Mouse (Mus musculus) skeletal muscle tissue, adult 2 months (tissue): ENCODE results near the gene Lsr.
"Not testable (repeated sequence)": the region's sequence is repeated elsewhere in the genome, so short reads cannot be mapped to it uniquely, and the experiment has no call there.

Experiments used
- DNase-seq: peaks from one replicate; pipeline ENCODE4 v3.0.0-alpha.2; 2012; ENCODE audit warnings: low read depth, low spot score

Gene Lsr

DNA sequence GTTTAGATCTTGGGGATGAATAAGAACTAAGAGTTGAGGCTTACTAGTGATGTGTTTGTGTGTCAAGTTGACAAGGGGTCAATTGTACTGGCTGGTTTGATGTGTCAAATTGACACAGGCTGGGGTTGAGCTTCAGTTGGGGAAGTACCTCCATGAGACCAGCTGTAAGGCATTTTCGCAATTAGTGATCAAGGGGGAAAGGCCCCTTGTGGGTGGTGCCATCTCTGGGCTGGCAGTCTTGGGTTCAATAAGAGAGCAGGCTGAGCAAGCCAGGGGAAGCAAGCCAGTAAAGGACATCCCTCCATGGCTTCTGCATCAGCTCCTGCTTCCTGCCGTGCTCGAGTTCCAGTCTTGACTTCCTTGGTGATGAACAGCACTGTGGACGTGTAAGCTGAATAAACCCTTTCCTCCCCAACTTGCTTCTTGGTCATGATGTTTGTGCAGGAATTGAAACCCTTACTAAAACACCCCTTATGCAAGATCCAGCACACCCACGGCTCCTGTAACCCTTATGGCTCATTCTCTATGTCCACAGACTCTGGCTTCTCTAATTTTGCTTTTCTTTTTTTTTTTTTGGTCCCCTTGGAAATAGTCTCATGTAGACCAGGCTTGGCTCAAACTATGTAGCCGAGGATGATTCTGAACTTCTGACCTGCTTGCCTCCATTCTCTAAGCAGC, 37.7 kb downstream of the Lsr start:
- DNase-seq: not testable (repeated sequence)

DNA sequence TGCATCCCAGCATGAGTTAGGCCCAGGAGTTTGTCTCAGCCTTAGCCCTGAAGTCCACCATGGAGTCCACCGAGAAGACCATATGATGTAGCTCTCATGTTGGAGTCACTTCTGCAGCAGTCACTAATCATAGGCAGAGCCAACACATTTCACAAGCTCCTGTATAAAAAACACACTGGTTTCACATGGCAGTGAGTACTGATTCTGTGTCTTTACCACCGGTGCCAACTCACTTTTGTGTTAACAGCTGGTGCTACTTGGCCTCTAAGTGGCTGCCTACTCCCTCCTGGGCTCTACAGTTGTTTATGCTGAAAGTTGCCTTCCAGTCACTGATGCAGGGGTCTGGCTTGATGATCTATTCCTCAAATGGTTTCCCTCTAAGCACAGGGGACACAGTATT, 48.7 kb downstream of the Lsr start, which contains the start of gene Hamp2:
Hamp2 (minus strand) TSS at position 101 of the 400 bp plus-strand sequence.
- not testable (repeated sequence) for DNase-seq

DNA sequence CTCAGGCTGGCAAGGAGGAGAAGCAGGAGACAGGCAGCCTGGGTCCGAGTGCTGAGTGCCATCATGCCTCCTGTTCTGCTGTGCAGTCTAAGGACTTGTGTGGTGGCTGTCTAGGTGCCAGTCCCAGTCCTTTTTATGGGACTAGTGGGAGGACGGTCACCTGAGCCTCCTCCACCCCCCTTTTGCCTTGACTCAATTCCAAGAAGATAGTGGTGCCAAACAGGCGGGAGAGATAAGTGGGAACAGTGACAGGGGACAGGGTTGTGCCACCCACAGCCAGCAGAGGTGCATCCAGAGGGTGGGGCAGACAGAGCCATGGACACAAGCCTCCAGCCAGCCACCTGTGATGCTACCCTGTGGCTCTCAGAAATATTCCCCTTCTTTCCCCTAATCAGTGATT, 49.2 kb downstream of the Lsr start:
- no peak for DNase-seq

GRCm38 (mm10) chr7:30922490-30922889, 50.8 kb downstream of the Lsr start:
- DNase-seq: not testable (repeated sequence)

DNA sequence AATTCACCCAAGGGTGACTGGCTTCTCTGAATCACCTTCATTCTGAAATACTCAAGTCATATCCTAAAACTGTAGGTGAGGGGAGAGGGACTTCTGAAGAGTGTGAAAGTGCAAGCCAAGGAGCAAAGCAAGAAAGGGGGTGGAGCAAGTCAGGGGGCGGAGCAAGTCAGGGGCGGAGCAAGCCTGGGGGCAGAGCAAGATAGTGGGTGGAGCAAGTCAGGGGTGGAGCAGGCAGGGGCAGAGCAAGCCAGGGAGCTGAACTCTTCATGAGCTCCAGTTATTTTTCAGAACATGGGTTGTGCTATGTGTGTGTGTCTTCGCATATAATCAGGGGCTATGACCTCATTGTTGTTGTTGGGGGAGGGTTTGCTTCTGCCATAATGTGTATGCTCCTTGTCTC, 53.0 kb downstream of the Lsr start:
- DNase-seq: no peak

DNA sequence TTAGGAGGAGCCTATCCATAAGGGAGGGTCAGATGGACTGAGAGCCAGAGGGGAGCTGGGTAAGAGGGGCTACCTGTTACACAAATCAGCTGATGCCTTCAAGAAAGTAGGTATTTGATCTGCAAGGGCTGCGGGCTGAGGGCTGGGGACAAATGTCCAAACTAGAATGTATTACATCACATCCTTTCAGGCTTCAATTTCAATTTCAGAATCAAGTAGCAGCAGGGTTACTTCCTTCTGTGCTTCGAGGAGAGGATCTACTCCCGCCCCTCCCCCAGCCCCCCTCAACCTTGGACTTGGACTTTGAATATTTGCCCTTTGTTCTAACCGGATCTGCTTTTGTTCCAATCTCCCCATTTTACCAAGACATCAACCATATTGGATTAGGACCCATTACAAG, 56.0 kb downstream of the Lsr start:
- no peak for DNase-seq

DNA sequence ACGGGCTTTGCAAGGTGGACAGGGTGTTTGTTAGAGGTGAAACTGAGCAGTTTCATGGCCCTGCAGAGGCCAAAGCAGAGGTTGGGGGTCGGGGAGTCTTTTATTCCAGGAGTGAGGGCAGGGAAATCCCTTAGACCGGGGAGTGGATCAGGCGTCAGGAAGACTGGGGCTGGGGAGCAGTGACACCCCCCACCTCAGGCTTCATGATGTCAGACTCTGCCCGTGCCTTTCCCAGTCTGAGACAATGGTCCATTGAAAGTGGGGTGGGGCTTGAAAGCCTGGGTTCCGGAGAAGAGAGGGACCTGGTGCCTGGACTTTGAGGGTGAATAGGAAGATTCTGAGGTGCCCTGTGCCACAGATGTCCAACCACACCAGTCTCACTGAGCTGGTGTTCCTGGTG, 56.6 kb downstream of the Lsr start:
- DNase-seq: no peak

DNA sequence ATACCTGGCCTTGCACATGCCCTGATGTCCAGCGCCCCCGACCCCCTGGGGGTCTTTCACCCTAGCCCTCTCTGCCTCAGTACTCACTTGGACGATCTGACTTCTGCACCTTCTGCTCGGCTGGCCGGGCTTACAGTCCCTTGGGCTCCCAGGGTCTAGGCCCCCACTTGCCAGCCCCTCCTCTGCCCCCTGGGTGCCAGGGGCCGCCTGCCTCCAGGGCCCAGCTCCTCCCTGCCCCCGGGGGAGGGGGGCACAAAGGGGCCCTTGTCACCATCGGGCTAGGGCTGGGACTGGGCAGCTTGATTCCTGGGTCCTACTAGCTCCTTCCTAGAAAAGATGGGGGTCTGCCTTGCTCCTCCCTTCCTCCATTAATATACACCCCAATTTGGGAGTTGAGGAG, 58.5 kb downstream of the Lsr start, which contains the start of gene Mag:
Mag (minus strand) TSS at position 142 of the 400 bp plus-strand sequence.
- no peak for DNase-seq

- no peak for DNase-seq
These were observed 63.5 kb downstream of the Lsr start for GRCm38 (mm10) chr7:30909773-30910172.

- DNase-seq: no peak
These were observed 64.3 kb downstream of the Lsr start for GRCm38 (mm10) chr7:30908992-30909431.

DNA sequence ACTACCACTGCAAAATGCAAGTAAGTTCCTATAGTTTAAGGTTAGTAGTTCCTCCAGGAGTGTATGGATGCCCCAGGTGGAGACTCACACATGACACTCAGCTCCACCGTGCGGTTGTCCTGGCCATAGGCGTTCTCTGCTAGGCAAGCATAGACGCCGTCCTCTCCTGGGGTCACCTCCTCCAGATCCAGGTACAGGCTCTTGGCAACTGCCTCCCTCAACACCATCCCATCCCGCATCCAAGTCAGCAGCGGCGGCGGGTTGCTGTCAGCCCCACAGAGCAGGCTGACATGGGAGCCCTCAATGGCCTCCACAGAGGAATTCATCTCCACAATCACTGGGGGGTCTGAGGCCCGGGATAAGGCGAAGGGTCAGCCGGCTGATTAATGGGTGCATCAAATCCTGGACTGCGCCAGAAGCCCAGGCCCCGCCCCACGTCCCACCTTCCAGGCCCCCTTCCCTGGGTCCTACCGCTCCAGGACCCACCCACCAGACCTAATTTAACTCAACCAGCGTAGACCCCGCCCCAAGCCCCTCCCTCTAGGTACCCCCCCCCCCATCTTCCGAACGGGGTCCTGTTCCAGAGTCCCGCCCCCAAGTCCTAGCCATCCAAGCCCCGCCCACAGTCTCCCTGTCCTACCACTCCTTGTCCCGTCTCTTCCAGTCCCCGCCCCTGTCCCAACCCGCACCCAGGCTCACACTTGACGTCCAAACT, 64.8 kb downstream of the Lsr start:
- no peak for DNase-seq
